Mouse (Mus musculus) liver, embryonic 14.5 days (tissue): Measurements from ENCODE around the gene Ppil6. TPM values are rescaled to one million over a fixed set of nuclear protein-coding genes. Genes with fewer than 3 reads are reported as not detected.
A peak's percentile ranks its signal among the peaks of the same experiment; 100 is the strongest.

Experiments used
- ATAC-seq: fragments of 200-750 bp; cut with Nextera tagmentation; 2 replicates; pipeline ENCODE4 v1.8.0; 2017; ENCODE audit warnings: moderate number of reproducible peaks, mild to moderate bottlenecking, moderate library complexity; ENCODE audit not compliant: insufficient read depth
- DNase-seq, 3 experiments: peaks; one replicate each; pipeline ENCODE4 v3.0.0-alpha.2; 2012 to 2013; ENCODE audit warnings: low read depth in 3 of 3, low spot score in 3 of 3
- H3K27ac ChIP-seq: fragments of 300-500 bp; sonication (generic); 2 replicates; pipeline ENCODE4 v1.5.1; 2014; ENCODE audit warnings: moderate library complexity, mild to moderate bottlenecking, control low read depth, inconsistent platforms
- H3K27me3 ChIP-seq: fragments of 300-500 bp; sonication (generic); 2 replicates; pipeline ENCODE4 v1.6.1; 2014; ENCODE audit warnings: mild to moderate bottlenecking, low read length, moderate library complexity; ENCODE audit not compliant: control insufficient read depth, insufficient read depth
- H3K36me3 ChIP-seq: fragments of 300-500 bp; sonication (generic); replicated peaks from 2 replicates; pipeline ENCODE4 v1.6.1; 2014; ENCODE audit warnings: low read depth; ENCODE audit not compliant: control insufficient read depth, insufficient read depth
- H3K4me1 ChIP-seq, 2 experiments: fragments of 200-500 bp in 1 of 2; fragments of 300-500 bp in 1 of 2; sonication (generic) in 1 of 2; replicated peaks; 2 replicates each; pipeline ENCODE4 v1.6.1; 2012 to 2014; ENCODE audit warnings: antibody characterized with exemption in 1 of 2, inconsistent platforms in 1 of 2, low read length in 1 of 2; ENCODE audit not compliant: control insufficient read depth in 2 of 2, insufficient read depth in 2 of 2
- H3K4me2 ChIP-seq: fragments of 300-500 bp; sonication (generic); 2 replicates; pipeline ENCODE4 v1.6.1; 2014; ENCODE audit warnings: low read depth, mild to moderate bottlenecking, control low read depth, moderate library complexity
- H3K4me3 ChIP-seq, 2 experiments: fragments of 200-500 bp in 1 of 2; fragments of 300-500 bp in 1 of 2; sonication (generic) in 1 of 2; 2 replicates each; pipeline ENCODE4 v1.5.1; 2012 to 2014; ENCODE audit warnings: low read depth in 2 of 2, low read length in 2 of 2, mild to moderate bottlenecking in 2 of 2, control low read depth in 1 of 2, inconsistent platforms in 1 of 2, moderate library complexity in 1 of 2; ENCODE audit not compliant: insufficient read depth in 1 of 2
- H3K9ac ChIP-seq: fragments of 300-500 bp; sonication (generic); replicated peaks from 2 replicates; pipeline ENCODE4 v1.6.1; 2014; ENCODE audit warnings: mild to moderate bottlenecking, control low read depth, moderate library complexity
- H3K9me3 ChIP-seq: fragments of 300-500 bp; sonication (generic); 2 replicates; pipeline ENCODE4 v1.6.1; 2016; ENCODE audit warnings: low read length, mixed read lengths; ENCODE audit not compliant: control insufficient read depth
- CTCF ChIP-seq: IDR thresholded peaks from 2 replicates; pipeline ENCODE4 v1.5.1; 2016; ENCODE audit warnings: antibody characterized with exemption, low read depth, control low read depth
- EP300 ChIP-seq: IDR thresholded peaks from 2 replicates; pipeline ENCODE4 v1.6.1; 2016; ENCODE audit warnings: antibody characterized with exemption, low read depth
- WGBS: fragments of 180-500 bp; shearing (Covaris S2); extraction: QIAGEN DNeasy Blood & Tissue Kit; methylation state at CpG from one replicate; pipeline ENCODE4 v1.1.7; 2014; ENCODE audit not compliant: insufficient replicate concordance; 5-methylcytosine and 5-hydroxymethylcytosine counted together
- polyA plus RNA-seq, 2 experiments: library from polyadenylated mRNA; depleted of rRNA in 1 of 2; stranded (reverse) in 1 of 2; unstranded in 1 of 2; fragments of >200 nt; fragmentation: Nextera tagmentation in 1 of 2; extraction: Ambion mirVana in 1 of 2; gene quantifications; 2 replicates each; pipeline versions ENCODE4 v1.2.1 to v1.2.3; 2012 to 2014

Ppil6 gene
- polyA plus RNA-seq, 2 experiments, result not detected

DNA sequence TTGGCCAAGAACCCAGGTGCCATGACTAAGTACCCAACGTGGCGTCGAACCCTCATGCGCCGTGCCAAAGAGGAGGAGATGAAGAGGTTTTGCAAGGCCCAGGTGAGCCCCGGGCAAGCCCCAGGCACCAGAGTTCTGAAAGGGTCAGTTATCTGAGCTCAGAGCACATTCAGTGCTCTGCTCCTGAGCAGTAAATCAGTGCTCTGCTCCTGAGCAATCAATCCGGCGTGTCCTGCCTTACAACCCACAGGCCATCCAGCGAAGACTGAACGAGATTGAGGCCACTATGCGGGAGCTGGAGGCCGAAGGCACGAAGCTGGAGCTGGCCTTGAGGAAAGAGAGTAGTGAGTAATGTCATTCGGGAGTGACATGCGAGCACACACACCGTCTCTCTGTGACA, 4.5 kb upstream of the Ppil6 start:
- Histone ChIP-seq H3K36me3 (no peaks in the 10 kb centered on the region), H3K9ac (no peak overlapping the region), H3K4me2 (no peak overlapping the region), H3K4me1 (peaks cover 2 to 12% of the 10 kb centered on the region in 2 experiments; a peak in 2 of 4 replicates), H3K27ac (no peak overlapping the region), H3K4me3 (no peak overlapping the region), H3K9me3 (no peaks in the 10 kb centered on the region), H3K27me3 (no peaks in the 10 kb centered on the region; the same call in 1 of the 2 replicates)
- WGBS, result 77% methylated on average over 16 of the region's 16 CpGs
- ATAC-seq, result no peak
- DNase-seq, result no peak
- TF ChIP-seq CTCF (no peak), EP300 (no peak)

GRCm38 (mm10) chr10:41486506-41487170, 3.6 kb upstream of the Ppil6 start:
- 77% methylated on average over 14 of the region's 14 CpGs for WGBS
- H3K4me3 ChIP-seq, result no peak overlapping the region
- no peaks in the 10 kb centered on the region; the same call in 1 of the 2 replicates for H3K27me3 ChIP-seq
- H3K4me2 ChIP-seq, result no peak overlapping the region
- H3K9me3 ChIP-seq, result no peaks in the 10 kb centered on the region
- no peak overlapping the region for H3K9ac ChIP-seq
- peaks cover 2 to 6% of the 10 kb centered on the region in 2 experiments; a peak in 2 of 4 replicates for H3K4me1 ChIP-seq
- ATAC-seq, result no peak
- no peak for DNase-seq
- H3K27ac ChIP-seq, result no peak overlapping the region
- H3K36me3 ChIP-seq, result no peaks in the 10 kb centered on the region
- no peak for TF ChIP-seq CTCF
- no peak for TF ChIP-seq EP300

- TF ChIP-seq EP300 (no peak), CTCF (no peak)
- Histone ChIP-seq H3K9me3 (no peaks in the 10 kb centered on the region), H3K4me1 (peaks cover 2 to 6% of the 10 kb centered on the region in 2 experiments; a peak in 1 of 4 replicates), H3K27ac (no peak overlapping the region), H3K4me2 (peak overlapping the region; percentile 82), H3K9ac (no peak overlapping the region), H3K27me3 (no peaks in the 10 kb centered on the region; the same call in 1 of the 2 replicates), H3K36me3 (no peaks in the 10 kb centered on the region), H3K4me3 (peak overlapping the region; percentile 56 to 60; a peak in 3 of 4 replicates)
- ATAC-seq (no peak), DNase-seq (no peak)
- WGBS, result 24% methylated on average over 7 of the region's 7 CpGs
Measured at GRCm38 (mm10) chr10:41488877-41489276, 1.4 kb upstream of the Ppil6 start.

- DNase-seq (no peak), ATAC-seq (no peak)
- TF ChIP-seq CTCF (no peak), EP300 (no peak)
- Histone ChIP-seq H3K4me2 (peak overlapping the region; percentile 82), H3K4me3 (peak overlapping the region; percentile 56 to 60; a peak in 3 of 4 replicates), H3K27ac (no peak overlapping the region), H3K27me3 (no peaks in the 10 kb centered on the region; the same call in 1 of the 2 replicates), H3K9me3 (no peaks in the 10 kb centered on the region), H3K4me1 (peaks cover 2 to 6% of the 10 kb centered on the region in 2 experiments; a peak in 1 of 4 replicates), H3K9ac (no peak overlapping the region), H3K36me3 (no peaks in the 10 kb centered on the region)
- WGBS, result 55% methylated on average over 8 of the region's 8 CpGs
Measured at GRCm38 (mm10) chr10:41489294-41489693, 945 bp upstream of the Ppil6 start.

DNA sequence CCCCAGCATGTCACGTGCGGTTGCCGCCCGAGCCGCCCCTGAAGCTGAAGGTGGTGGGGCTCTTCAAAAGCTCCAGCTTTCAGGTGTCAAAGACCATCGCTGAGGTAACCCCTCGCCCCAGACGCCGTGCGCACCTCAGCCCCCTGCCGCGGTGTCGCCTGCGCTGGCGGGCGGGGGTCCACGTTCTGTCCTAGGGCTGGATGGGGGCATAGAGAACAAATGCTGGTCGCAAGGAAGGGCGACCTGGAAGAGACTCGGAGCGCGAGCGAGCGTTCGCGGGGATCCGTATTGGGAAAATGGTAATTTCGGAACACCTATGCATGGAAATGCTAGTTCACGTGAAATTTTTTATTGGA, 257 bp downstream of the Ppil6 start:
- H3K27ac ChIP-seq, result no peak overlapping the region
- no peaks in the 10 kb centered on the region for H3K9me3 ChIP-seq
- H3K4me2 ChIP-seq, result peak overlapping the region; percentile 82
- WGBS, result under 1% methylated on average over 29 of the region's 29 CpGs
- peak; percentile 25 for ATAC-seq
- peak overlapping the region; percentile 60 to 61 for H3K4me3 ChIP-seq
- peaks cover 2 to 6% of the 10 kb centered on the region in 2 experiments; a peak in 1 of 4 replicates for H3K4me1 ChIP-seq
- DNase-seq, result no peak
- TF ChIP-seq EP300, result no peak
- no peak for TF ChIP-seq CTCF
- H3K9ac ChIP-seq, result peak overlapping the region; percentile 50
- no peaks in the 10 kb centered on the region; the same call in 1 of the 2 replicates for H3K27me3 ChIP-seq
- H3K36me3 ChIP-seq, result no peaks in the 10 kb centered on the region
